Comparison of ENCODE assay signal across 8 mouse cellular contexts in genomic region chr4:135436291-135436690, GRCm38 (mm10). TPM values are rescaled to one million over a fixed set of nuclear protein-coding genes. Genes with fewer than 3 reads are reported as not detected.
A peak's percentile ranks its signal among the peaks of the same experiment; 100 is the strongest.
DNase-seq lines count a peak whose midpoint lies in the region; ATAC-seq and TF ChIP-seq lines count a peak whose summit lies in the region.

No protein-coding gene starts in this region.

- peaks cover 65% of the 10 kb centered on the region for H3K4me1 ChIP-seq in E14TG2a.4 (replicated peaks; ENCODE audit: low read depth, low read length)
- peaks cover 14% of the 10 kb centered on the region for H3K4me1 ChIP-seq in heart, embryonic 12.5 days (replicated peaks)
- peaks cover 23% of the 10 kb centered on the region for H3K4me1 ChIP-seq in liver, embryonic 11.5 days (replicated peaks; ENCODE audit: control insufficient read depth, insufficient read depth, low read length)

- TF ChIP-seq CTCF in E14TG2a.4 (conservative IDR thresholded peaks at IDR 0.05; ENCODE audit: low read length), result no peak
- no peak for TF ChIP-seq CTCF in left cerebral cortex, adult 2 months (IDR thresholded peaks at IDR 0.05)

- no peak for ATAC-seq in heart, embryonic 12.5 days (ENCODE audit: insufficient number of reproducible peaks, low FRiP score)
- no peak for ATAC-seq in liver, embryonic 11.5 days (replicated peaks; ENCODE audit: low FRiP score)

- 0 out of 2 replicates have a peak, but pooled peaks cover 4% of the 10 kb centered on the region for H3K36me3 ChIP-seq in E14TG2a.4 (ENCODE audit: insufficient read depth, low read length)
- no peaks in the 10 kb centered on the region for H3K36me3 ChIP-seq in heart, embryonic 12.5 days
- no peaks in the 10 kb centered on the region; the same call in 1 of the 2 replicates for H3K36me3 ChIP-seq in liver, embryonic 11.5 days (ENCODE audit: control insufficient read depth, insufficient read depth, low read length)

- no peaks in the 10 kb centered on the region for H3K9me3 ChIP-seq in E14TG2a.4 (ENCODE audit: low read length)
- H3K9me3 ChIP-seq in heart, embryonic 12.5 days (replicated peaks), result no peaks in the 10 kb centered on the region
- H3K9me3 ChIP-seq in liver, embryonic 11.5 days (ENCODE audit: control insufficient read depth, low read length), result no peaks in the 10 kb centered on the region

- intact Hi-C loops in left cerebral cortex, adult 2 months (cut with DNase I), result no loop called here

- H3K9ac ChIP-seq in heart, embryonic 12.5 days, result no peak overlapping the region
- no peak overlapping the region for H3K9ac ChIP-seq in liver, embryonic 11.5 days (ENCODE audit: low read depth, low read length)

- H3K27me3 ChIP-seq in E14TG2a.4 (ENCODE audit: insufficient read depth, low read length), result no peaks in the 10 kb centered on the region
- H3K27me3 ChIP-seq in heart, embryonic 12.5 days (replicated peaks), result no peaks in the 10 kb centered on the region
- H3K27me3 ChIP-seq in liver, embryonic 11.5 days (replicated peaks; ENCODE audit: control insufficient read depth, insufficient read depth, low read length), result no peaks in the 10 kb centered on the region

- H3K4me3 ChIP-seq in E14TG2a.4 (replicated peaks; ENCODE audit: low read length), result peak overlapping the region; percentile 61
- no peak overlapping the region for H3K4me3 ChIP-seq in heart, embryonic 12.5 days
- H3K4me3 ChIP-seq in liver, embryonic 11.5 days (ENCODE audit: low read depth, low read length), result no peak overlapping the region
- H3K4me3 ChIP-seq in left cerebral cortex, adult 2 months, result no peak overlapping the region

- no peak overlapping the region for H3K4me2 ChIP-seq in heart, embryonic 12.5 days
- H3K4me2 ChIP-seq in liver, embryonic 11.5 days, result peak overlapping the region; percentile 5

- H3K27ac ChIP-seq in heart, embryonic 12.5 days (ENCODE audit: poor library complexity, severe bottlenecking), result 0 out of 2 replicates have a peak overlapping the region, but pooled peaks have one; percentile 19
- no peak overlapping the region for H3K27ac ChIP-seq in liver, embryonic 11.5 days (ENCODE audit: low read depth, low read length)
- H3K27ac ChIP-seq in left cerebral cortex, adult 2 months, result no peak overlapping the region

- WGBS in heart, embryonic 12.5 days, result 48% methylated on average over 13 of the region's 13 CpGs
- 42% methylated on average over 13 of the region's 13 CpGs for WGBS in liver, embryonic 11.5 days

- peak; percentile 37 for DNase-seq in 3T3-L1 (ENCODE audit: low read depth, low spot score)
- no peak for DNase-seq in liver, embryonic 11.5 days (ENCODE audit: low spot score)
- DNase-seq in ovary, postnatal 10 days (ENCODE audit: low spot score), result no peak
- DNase-seq in testis, postnatal 14 days (ENCODE audit: low spot score), result no peak
- DNase-seq in left cerebral cortex, adult 2 months (ENCODE audit: extremely low spot score in 1 of 2, low spot score in 2 of 2), result no peak
- DNase-seq in spleen, postnatal 10 days (ENCODE audit: low spot score in 2 of 2), result no peak

RNA-seq across cellular contexts. Expression of gene Rcan3, which starts 2.6 kb away (rescaled TPM):
- 10.3 and 10.4 TPM in 2 replicates for polyA plus RNA-seq in heart, embryonic 12.5 days (2016; fragmentation: Nextera tagmentation; extraction: Ambion mirVana)
- polyA plus RNA-seq in liver, embryonic 11.5 days (2014; fragmentation: Nextera tagmentation; extraction: Ambion mirVana), result 8.6 and 9.2 TPM in 2 replicates
- total RNA-seq in left cerebral cortex, adult 2 months (2021), result 10 to 100 TPM; 24.4 to 30.8 TPM

RNA-seq across cellular contexts. Expression of gene Ncmap, which starts 38.3 kb away (rescaled TPM):
- 0.37 and 0.63 TPM in 2 replicates for polyA plus RNA-seq in heart, embryonic 12.5 days (2016; fragmentation: Nextera tagmentation; extraction: Ambion mirVana)
- polyA plus RNA-seq in liver, embryonic 11.5 days (2014; fragmentation: Nextera tagmentation; extraction: Ambion mirVana), result 0.86 TPM in 1 of 2 replicates, not detected in the other
- 1 to 10 TPM in 1 of 2 experiments, under 1 TPM in 1; 0.65 to 1.6 TPM for total RNA-seq in left cerebral cortex, adult 2 months (2021)

RNA-seq across cellular contexts. Expression of gene Stpg1, which starts 58.3 kb away (rescaled TPM):
- 0.31 and 0.47 TPM in 2 replicates for polyA plus RNA-seq in heart, embryonic 12.5 days (2016; fragmentation: Nextera tagmentation; extraction: Ambion mirVana)
- 0.15 and 0.47 TPM in 2 replicates for polyA plus RNA-seq in liver, embryonic 11.5 days (2014; fragmentation: Nextera tagmentation; extraction: Ambion mirVana)
- 1 to 10 TPM in 1 of 2 experiments, under 1 TPM in 1; 0.57 to 1.7 TPM for total RNA-seq in left cerebral cortex, adult 2 months (2021)

RNA-seq across cellular contexts. Expression of gene Nipal3, which starts 58.5 kb away (rescaled TPM):
- polyA plus RNA-seq in heart, embryonic 12.5 days (2016; fragmentation: Nextera tagmentation; extraction: Ambion mirVana), result 4.0 and 4.2 TPM in 2 replicates
- 2.8 and 4.5 TPM in 2 replicates for polyA plus RNA-seq in liver, embryonic 11.5 days (2014; fragmentation: Nextera tagmentation; extraction: Ambion mirVana)
- total RNA-seq in left cerebral cortex, adult 2 months (2021), result 10 to 100 TPM; 93.9 to 94.9 TPM
